Mouse (Mus musculus): ENCODE measurements around the gene Sorcs2. TPM values are rescaled to one million over a fixed set of nuclear protein-coding genes. Genes with fewer than 3 reads are reported as not detected.

The Sorcs2 gene
- total and polyA plus RNA-seq, 3 experiments: 0.42 to 1.6 (median 0.46) TPM

DNA sequence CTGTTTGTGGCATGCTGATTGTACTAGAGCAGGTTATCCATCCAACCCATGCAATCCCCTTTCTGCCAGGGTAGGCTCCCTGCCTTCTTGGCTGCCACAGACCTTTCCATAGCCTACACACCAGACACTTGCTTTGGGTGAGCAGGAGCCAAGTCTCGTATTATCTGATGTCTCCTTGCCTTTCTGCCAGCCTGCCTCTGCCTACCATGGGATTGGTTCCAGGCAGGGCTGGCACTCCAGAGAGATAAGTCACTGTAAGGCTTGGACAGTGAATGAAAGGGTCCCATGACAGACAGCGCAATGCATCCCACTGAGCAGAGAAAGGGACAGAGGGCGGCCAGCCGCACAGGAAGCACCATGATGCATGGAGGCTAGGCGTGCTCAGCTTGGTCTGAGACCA, 358.3 kb downstream of the Sorcs2 start:
- H3K27ac ChIP-seq (ENCODE audit: insufficient read depth, low read depth): no peak overlapping the region

DNA sequence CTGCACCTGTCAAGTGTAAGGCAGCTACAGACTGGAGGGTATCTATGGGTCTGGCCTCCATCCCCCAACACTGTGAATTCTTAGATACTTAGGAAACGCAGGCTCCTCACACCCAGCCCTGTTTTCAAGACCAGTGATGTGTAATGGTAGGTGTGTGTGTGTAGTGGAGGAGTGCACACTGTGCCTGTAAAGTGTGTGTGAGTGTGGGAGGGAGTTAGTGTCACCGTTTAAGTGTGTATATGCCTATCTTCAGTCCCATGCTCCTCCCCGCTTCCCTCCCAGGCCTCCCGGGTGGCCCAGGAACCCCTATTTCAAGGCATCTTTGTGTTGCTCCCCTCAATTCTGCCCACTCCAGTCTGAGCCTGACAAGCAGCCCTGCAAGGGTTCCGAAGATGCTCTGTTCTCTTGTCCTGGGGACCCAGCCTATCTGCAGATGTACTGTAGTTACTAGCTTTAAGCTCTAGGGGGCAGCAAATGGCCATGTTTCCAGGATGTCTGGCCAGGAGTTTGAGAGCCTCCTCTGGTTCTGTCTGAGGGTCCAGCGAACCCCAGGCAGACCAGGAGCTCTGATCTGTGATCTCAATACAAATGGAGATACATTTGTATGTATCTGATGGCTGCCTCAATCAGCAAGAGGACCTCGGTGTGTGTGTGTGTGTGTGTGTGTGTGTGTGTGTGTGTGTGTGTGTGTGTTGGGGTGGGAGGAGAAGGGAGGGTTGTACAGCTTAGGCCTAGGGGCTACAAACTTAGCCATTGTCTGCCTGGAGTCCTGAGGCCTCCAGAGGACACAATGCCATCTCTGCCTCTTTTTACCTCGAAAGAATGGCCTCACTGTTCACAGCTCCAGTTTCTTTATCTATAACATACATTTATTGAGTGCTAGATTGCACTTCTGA, 364.2 kb downstream of the Sorcs2 start:
- Histone ChIP-seq H3K4me2 (ENCODE audit: insufficient read depth, low read depth, poor library complexity, severe bottlenecking) (no peak overlapping the region), H3K79me2 (replicated peaks; ENCODE audit: control insufficient read depth, extremely low read depth, insufficient read depth, poor library complexity, severe bottlenecking) (no peaks in the 10 kb centered on the region), H3K9me3 (replicated peaks; ENCODE audit: low read length) (peaks cover 7% of the 10 kb centered on the region), H3K36me3 (replicated peaks in 1 of 2; ENCODE audit: control insufficient read depth in 1 of 2, insufficient read depth in 1 of 2, low read length in 1 of 2) (no peaks in the 10 kb centered on the region), H3K9ac (ENCODE audit: insufficient read depth, low read depth) (no peak overlapping the region), H3K4me1 (ENCODE audit: control insufficient read depth in 1 of 2, insufficient read depth in 2 of 2) (no peaks in the 10 kb centered on the region), H3K4me3 (replicated peaks in 1 of 3; ENCODE audit: low read depth in 2 of 3, low read length in 2 of 3, poor library complexity in 1 of 3) (no peak overlapping the region), H3K27ac (ENCODE audit: insufficient read depth, low read depth) (no peak overlapping the region), H3K27me3 (replicated peaks) (peaks cover 56% of the 10 kb centered on the region)
- in situ Hi-C loops (cut with MboI; ENCODE audit: low pct_ligation_motif_present, low pct_unique_long_range_greater_than_20kb, low sequenced_read_pairs) (loop anchor here (10.0 kb wide), 1 partner anchor 191 kb away; no protein-coding TSS in a partner anchor), dilution Hi-C loops (cut with MboI; ENCODE audit: extremely low pct_ligation_motif_present, extremely low pct_unique_long_range_greater_than_20kb, low sequenced_read_pairs) (no loop called here)
- peak; percentile 69 for DNase-seq (ENCODE audit: extremely low read depth)
- TF ChIP-seq RAD21 (IDR thresholded peaks at IDR 0.05; ENCODE audit: low read depth, low read length) (peak; percentile 93), SMC3 (IDR thresholded peaks at IDR 0.05; ENCODE audit: low read depth, low read length) (peak; percentile 79), MAX (IDR thresholded peaks at IDR 0.05; ENCODE audit: low read length) (no peak), USF1 (IDR thresholded peaks at IDR 0.05; ENCODE audit: low read depth, low read length) (no peak), JUN (IDR thresholded peaks at IDR 0.05; ENCODE audit: insufficient read depth, low read depth, low read length) (no peak), CTCF (conservative IDR thresholded peaks at IDR 0.05 in 1 of 2, IDR thresholded peaks at IDR 0.05 in 1 of 2; ENCODE audit: low read depth in 2 of 2, low read length in 2 of 2) (peak; percentile 45 to 90; a peak in 3 of 4 replicates), ZC3H11A (IDR thresholded peaks at IDR 0.05; ENCODE audit: low read depth, low read length) (peak; percentile 20; the same call in 1 of the 2 replicates)

More for the DNA sequence above, 358.3 kb downstream of the Sorcs2 start:
- in situ Hi-C loops (cut with MboI; ENCODE audit: low pct_ligation_motif_present, low pct_unique_long_range_greater_than_20kb, low sequenced_read_pairs) (loop anchor here (10.0 kb wide), 1 partner anchor 185 kb away; no protein-coding TSS in a partner anchor), dilution Hi-C loops (cut with MboI; ENCODE audit: extremely low pct_ligation_motif_present, extremely low pct_unique_long_range_greater_than_20kb, low sequenced_read_pairs) (no loop called here)
- H3K36me3 ChIP-seq (replicated peaks in 1 of 2; ENCODE audit: control insufficient read depth in 1 of 2, insufficient read depth in 1 of 2, low read length in 1 of 2): no peaks in the 10 kb centered on the region
- TF ChIP-seq ETS1 (conservative IDR thresholded peaks at IDR 0.05; ENCODE audit: low read depth, low read length) (no peak), PAX5 (IDR thresholded peaks at IDR 0.05; ENCODE audit: low read length) (no peak), E2F4 (IDR thresholded peaks at IDR 0.05; ENCODE audit: insufficient replicate concordance, low read depth, low read length) (no peak), MAZ (IDR thresholded peaks at IDR 0.05; ENCODE audit: low read depth, low read length) (no peak)
- H3K4me3 ChIP-seq (replicated peaks in 1 of 3; ENCODE audit: low read depth in 2 of 3, low read length in 2 of 3, poor library complexity in 1 of 3): no peak overlapping the region
- H3K79me2 ChIP-seq (replicated peaks; ENCODE audit: control insufficient read depth, extremely low read depth, insufficient read depth, poor library complexity, severe bottlenecking): no peaks in the 10 kb centered on the region
- peaks cover 3% of the 10 kb centered on the region in 2 experiments; a peak in 2 of 4 replicates for H3K4me1 ChIP-seq (ENCODE audit: control insufficient read depth in 1 of 2, insufficient read depth in 2 of 2)
- no peaks in the 10 kb centered on the region for H3K9me3 ChIP-seq (replicated peaks; ENCODE audit: low read length)
- DNase-seq (ENCODE audit: extremely low read depth): no peak
- peaks cover 54% of the 10 kb centered on the region for H3K27me3 ChIP-seq (replicated peaks)
- no peak overlapping the region for H3K4me2 ChIP-seq (ENCODE audit: insufficient read depth, low read depth, poor library complexity, severe bottlenecking)
- no peak overlapping the region for H3K9ac ChIP-seq (ENCODE audit: insufficient read depth, low read depth)

DNA sequence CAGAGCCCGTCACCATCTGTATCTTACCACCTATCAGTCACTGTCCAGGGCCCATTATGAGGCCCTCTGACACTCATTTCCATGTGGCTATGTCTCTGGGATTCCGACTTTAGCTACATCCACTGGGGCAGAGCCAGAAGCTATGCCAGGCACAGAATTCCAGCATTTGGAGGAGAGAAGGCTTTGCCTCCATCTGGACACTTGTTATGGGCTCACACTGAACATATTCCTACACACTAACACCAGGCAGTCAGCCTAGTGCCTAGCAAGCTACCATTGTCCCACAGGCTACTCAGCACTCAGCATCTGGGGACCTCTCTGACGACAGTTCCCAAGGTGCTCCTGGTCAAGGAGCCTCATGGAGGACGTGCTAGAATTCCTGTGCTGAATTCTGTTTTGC, 372.9 kb downstream of the Sorcs2 start:
- Histone ChIP-seq H3K4me2 (ENCODE audit: insufficient read depth, low read depth, poor library complexity, severe bottlenecking) (no peak overlapping the region), H3K79me2 (replicated peaks; ENCODE audit: control insufficient read depth, extremely low read depth, insufficient read depth, poor library complexity, severe bottlenecking) (no peaks in the 10 kb centered on the region), H3K36me3 (replicated peaks in 1 of 2; ENCODE audit: control insufficient read depth in 1 of 2, insufficient read depth in 1 of 2, low read length in 1 of 2) (peaks cover 0 to 7% of the 10 kb centered on the region in 2 experiments), H3K27me3 (replicated peaks) (peaks cover 3% of the 10 kb centered on the region), H3K9ac (ENCODE audit: insufficient read depth, low read depth) (no peak overlapping the region), H3K9me3 (replicated peaks; ENCODE audit: low read length) (peaks cover under 1% of the 10 kb centered on the region), H3K4me1 (ENCODE audit: control insufficient read depth in 1 of 2, insufficient read depth in 2 of 2) (peaks cover 20 to 59% of the 10 kb centered on the region in 2 experiments), H3K4me3 (replicated peaks in 1 of 3; ENCODE audit: low read depth in 2 of 3, low read length in 2 of 3, poor library complexity in 1 of 3) (no peak overlapping the region), H3K27ac (ENCODE audit: insufficient read depth, low read depth) (no peak overlapping the region)
- DNase-seq (ENCODE audit: extremely low read depth): no peak
- dilution Hi-C loops (cut with MboI; ENCODE audit: extremely low pct_ligation_motif_present, extremely low pct_unique_long_range_greater_than_20kb, low sequenced_read_pairs) (no loop called here), in situ Hi-C loops (cut with MboI; ENCODE audit: low pct_ligation_motif_present, low pct_unique_long_range_greater_than_20kb, low sequenced_read_pairs) (no loop called here)
- no peak for TF ChIP-seq MAX (IDR thresholded peaks at IDR 0.05; ENCODE audit: low read length)

Measured in CH12.LX (cell line).